Mouse (Mus musculus): ENCODE results near the gene Arrdc1.

DNA sequence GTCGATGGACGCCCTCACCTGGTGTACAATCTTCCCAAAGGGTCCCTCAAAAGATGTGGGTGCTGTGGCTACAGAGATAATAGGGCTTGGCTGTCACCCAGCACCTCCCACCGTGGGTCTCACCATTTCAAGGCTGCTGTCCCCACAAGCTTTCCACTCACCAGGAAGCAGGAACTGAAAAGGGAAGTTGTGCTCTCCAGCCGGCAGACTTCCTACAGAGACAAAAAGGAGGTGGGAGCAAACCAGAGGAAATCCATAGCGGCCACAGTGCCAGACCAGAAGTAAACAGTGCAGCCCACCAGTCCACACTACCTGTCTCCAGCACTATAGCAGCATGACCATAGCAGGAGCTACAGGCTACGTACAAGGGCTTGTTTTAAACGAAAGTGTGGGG, 8.1 kb downstream of the Arrdc1 start:
- no peak for TF ChIP-seq CTCF (conservative IDR thresholded peaks at IDR 0.05; ENCODE audit: low read length)
- TF ChIP-seq POU5F1 (IDR thresholded peaks at IDR 0.05; ENCODE audit: borderline replicate concordance, low read length), result no peak
